Mouse (Mus musculus): ENCODE results near the gene Il21r.

Gene Il21r

GRCm38 (mm10) chr7:125603185-125603631 lies at the start of gene Il21r:
Gene Il21r (plus strand): TSS chr7:125603429.
- no peak for DNase-seq (ENCODE audit: low spot score in 2 of 2)

DNA sequence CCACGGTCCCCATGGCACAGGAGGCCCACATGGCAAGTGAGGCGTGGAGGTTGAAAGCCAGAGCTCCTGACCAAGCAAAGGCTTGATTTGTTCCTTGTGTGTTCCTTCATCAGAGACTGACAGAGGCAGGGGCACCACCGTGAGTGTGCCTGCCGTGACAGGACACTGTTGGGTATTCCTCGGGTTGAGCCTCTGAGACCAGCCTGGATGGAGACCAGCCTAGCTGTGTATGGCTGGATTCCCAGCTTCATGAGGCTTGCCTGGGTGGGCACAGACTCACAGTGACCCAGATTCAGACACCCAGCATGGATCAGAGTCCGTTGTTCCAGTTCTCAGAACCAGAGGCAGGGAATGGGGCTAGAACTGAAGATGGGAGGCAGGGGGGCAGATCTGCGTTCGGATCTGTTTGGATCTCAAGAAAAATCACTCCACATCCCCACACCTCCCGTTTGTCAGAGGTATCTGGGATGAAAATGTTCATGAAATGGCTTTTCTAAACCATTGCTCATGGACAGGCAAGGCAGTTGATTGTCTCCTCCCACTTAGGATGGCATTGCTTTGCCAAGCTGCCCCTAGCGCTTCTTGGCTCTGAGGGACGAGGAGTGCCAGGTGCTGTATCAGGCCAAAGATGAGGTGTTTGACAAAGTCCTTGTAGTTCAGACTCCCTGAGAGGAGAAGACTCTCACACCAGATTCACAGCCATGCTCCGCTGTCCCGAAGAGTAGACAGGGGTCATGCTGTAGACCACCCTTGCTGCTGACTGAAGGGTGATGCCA lies 49.4 kb upstream of the Il21r start:
- no peak for DNase-seq (ENCODE audit: low spot score in 2 of 2)

DNA sequence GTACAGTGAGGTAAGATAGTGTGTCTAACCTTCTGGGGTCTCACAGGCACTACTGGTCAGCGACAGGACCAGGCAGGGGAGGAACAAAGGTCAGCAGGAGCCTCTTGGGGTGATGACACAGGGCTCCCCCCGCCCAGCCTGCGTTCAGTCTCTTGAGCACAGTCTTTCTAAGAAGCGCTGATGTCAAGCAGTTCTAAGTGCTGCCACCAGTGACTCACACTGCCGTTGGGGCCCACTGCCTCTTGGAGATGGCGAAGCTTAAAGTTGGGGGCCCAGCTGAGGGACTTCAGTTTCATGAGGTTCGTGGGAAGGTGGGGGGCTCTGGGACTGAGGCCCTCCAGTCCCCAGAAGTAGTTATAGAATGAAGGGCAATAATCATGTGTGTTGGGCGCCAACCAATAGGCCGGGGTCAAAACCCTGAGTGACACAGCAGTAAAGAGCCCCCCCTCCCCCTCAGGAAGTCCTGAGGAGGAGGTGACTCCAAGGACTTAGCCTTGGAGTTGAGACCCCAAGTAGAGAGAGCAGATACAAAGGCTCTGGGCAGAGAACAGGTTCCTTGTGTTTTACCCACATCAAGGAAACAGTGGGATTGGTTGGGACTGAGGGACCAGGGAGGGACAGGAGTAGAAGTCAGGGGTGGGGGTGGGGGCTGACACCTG lies 48.6 kb upstream of the Il21r start:
- no peak for DNase-seq (ENCODE audit: low spot score in 2 of 2)

- no peak for DNase-seq (ENCODE audit: low spot score in 2 of 2)
Measured at GRCm38 (mm10) chr7:125555351-125555872, 47.8 kb upstream of the Il21r start.

GRCm38 (mm10) chr7:125556096-125556495 lies 47.1 kb upstream of the Il21r start:
- DNase-seq (ENCODE audit: low spot score in 2 of 2) = no peak

GRCm38 (mm10) chr7:125556865-125557264 lies 46.4 kb upstream of the Il21r start:
- DNase-seq (ENCODE audit: low spot score in 2 of 2) = no peak

DNA sequence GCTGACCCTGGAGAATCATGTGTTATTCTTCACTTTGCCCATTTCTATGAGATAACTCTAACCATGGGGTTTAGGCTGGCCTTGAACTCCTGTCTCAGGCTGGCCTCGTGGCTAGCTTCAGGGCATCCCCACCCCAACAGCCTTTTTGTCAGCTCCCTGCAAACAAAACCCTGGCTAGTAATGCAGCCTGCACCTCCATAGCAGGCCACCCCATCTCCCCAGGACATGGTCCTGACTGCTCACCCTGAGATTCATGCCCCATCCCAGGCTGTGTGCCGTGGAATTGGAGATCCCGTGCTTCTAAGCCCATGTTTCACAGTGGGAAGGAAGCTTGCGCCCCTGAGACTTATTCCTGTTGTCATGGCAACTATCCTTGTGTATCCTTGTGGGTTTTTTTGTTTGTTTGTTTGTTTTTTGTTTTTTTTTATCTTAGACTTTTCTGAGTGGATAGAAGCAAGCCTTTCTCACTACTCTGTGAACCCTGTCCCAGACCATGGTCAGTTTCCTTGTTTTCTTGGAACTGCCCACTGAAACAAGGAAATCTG lies 44.8 kb upstream of the Il21r start:
- DNase-seq (ENCODE audit: low spot score in 2 of 2) = no peak

- no peak for DNase-seq (ENCODE audit: low spot score in 2 of 2)
Measured at GRCm38 (mm10) chr7:125558997-125559396, 44.2 kb upstream of the Il21r start.

DNA sequence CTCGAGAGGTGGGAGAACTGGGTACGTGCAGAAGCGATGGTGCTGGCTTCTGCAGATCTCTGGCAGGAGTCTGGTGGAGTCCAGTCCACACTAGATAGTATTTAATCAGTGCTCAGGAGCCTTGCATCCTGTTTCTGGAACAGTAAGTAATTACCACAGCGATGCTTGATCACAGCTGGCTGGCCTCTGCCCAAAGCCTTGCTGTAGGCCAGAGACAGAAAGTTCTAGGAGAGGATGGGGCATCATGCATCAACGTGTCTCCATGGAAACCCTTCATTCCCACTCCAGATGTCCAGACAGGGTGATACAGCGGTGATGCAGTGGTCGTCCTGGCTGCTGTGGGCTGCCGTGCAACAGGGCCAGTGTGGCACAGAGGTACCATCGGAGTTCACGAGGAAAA lies 43.7 kb upstream of the Il21r start:
- DNase-seq (ENCODE audit: low spot score in 2 of 2) = no peak

GRCm38 (mm10) chr7:125560146-125560785 lies 43.0 kb upstream of the Il21r start:
- DNase-seq (ENCODE audit: low spot score in 2 of 2) = no peak

DNA sequence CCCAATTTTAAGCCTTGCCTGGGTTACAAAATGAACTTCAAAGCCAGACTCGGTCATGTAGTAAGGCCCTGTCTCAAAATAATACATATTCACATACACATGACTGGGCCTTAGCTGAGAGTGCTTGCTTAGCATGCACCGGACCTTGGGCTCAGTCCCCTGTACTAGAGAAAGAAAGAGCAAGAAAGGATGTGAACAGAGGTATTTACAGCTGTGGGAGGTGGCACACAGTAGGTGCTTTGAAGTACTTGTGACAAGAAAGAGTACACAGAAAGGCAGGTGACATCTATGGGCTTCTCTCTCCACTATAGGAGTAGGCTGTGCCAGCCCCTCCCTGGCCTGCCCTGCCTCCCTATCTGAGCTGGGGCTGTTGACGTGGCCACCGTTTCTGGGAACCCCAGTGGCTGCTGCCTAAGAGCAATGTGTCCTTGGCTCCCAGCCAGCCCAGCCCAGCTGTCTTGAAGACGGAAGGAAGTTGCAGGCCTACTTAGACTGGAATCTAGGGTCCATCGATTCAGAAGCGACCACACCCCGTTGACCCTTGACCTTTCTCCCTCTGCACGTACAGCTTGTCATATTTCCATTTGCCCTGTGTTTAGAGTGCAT lies 42.0 kb upstream of the Il21r start:
- peak; percentile 30 to 55 for DNase-seq (ENCODE audit: low spot score in 2 of 2)

- DNase-seq (ENCODE audit: low spot score in 2 of 2) = no peak
Measured at GRCm38 (mm10) chr7:125562413-125562812, 40.8 kb upstream of the Il21r start.

DNA sequence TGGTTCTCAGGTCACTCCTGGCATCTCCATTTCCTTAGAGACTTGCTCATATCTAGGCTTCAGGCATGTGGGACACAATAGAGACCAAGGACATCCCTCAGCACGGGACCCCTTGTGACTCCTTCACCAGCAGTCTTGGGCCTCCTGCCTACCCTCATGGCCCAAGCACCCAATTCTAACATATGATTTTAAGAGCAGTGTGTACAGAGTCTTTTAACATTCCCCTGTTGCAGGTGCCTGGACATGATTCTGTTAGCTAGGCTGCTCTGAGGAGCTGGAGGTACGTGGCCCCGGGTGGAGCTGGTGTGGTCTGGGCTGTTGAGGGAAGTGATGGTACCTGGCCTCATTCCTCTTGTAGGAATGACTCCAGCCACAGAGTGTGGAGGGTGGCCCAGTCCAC lies 40.1 kb upstream of the Il21r start:
- DNase-seq (ENCODE audit: low spot score in 2 of 2) = no peak

DNA sequence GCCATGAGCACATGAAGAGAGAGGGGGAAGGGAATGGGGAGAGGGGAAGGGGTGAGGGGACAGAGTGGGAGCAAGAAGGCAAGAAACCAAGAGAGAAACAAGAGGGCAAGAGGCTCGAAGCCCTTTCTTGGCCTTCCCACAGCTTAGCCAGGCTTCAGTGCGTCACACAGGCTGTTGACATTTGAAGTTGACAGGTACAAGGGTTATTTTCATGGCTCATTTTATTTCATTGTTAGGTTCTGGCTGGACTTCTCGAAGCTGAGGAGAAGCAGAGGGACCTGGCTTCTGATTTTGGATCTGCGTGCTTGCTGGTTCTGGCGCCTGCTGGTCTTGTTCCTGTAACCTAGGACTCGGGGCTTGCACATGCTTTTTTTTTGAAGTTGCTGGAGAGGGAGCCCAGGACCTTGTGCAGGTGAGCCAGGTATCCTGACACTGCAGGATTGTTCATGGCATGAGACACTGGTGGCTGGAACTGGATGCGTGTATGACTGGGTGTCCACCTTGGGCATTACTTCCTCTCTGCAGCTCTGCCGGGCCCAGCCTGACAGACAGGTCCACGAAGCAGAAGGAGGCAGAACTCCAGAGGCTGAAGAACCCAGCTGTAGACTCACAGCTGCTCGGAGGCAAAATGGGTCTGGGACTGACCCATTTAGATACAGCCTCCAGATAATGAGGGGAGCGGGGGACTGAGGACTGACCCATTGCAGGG lies 38.8 kb upstream of the Il21r start:
- no peak for DNase-seq (ENCODE audit: low spot score in 2 of 2)

DNA sequence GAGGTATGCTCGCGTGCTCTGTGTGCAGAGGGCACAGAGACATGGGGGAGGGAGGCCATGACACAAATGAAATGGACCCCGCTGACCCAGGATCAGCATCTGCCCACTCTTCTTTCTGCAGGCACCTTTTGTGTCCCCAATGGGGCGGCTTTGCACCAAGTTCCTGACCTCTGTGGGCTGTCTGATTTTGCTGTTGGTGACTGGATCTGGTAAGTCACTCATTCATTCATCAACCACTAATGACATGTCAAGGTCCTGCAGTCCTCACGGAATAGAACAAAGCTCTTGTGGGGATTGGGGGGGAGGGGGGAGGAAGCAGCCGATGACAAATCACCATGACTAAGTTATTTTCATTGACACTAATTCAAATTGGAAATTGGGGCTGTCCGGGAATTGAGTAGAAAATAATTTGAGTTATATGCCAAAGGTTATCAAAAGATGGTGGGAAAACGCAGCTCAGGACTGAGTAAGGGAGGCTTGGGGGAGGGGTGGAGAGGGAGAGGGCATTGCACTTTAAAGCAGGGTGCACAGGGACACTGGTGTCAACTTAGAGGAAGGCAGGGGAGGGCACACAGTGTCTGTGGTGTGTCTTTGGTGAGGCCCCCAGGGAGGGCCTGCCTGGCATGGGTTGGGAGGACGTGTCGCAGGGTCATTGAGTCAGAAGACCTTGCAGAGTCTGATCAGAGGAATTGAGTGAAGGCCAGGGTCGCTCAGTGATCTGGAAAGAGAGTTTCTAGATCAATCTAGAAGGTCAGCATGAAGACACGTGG lies 37.5 kb upstream of the Il21r start:
- no peak for DNase-seq (ENCODE audit: low spot score in 2 of 2)

DNA sequence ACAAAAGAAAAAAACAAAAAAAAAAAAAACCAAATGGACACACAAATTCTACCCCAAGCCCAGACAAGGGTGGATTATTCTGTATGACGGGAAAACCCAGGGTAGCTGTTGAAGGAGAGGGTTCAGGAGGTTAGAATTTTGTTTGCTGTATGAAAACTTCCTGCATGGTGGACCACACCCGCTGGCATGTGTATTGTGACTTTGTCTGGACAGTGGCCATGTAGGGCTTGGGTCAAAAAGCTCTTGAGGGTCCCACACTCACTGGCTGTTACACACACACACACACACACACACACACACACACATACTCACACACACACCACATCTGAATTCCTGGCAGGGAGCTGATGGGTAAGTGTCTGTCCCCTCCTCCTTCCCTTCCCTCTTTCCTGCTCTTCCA lies 36.8 kb upstream of the Il21r start:
- no peak for DNase-seq (ENCODE audit: low spot score in 2 of 2)

DNA sequence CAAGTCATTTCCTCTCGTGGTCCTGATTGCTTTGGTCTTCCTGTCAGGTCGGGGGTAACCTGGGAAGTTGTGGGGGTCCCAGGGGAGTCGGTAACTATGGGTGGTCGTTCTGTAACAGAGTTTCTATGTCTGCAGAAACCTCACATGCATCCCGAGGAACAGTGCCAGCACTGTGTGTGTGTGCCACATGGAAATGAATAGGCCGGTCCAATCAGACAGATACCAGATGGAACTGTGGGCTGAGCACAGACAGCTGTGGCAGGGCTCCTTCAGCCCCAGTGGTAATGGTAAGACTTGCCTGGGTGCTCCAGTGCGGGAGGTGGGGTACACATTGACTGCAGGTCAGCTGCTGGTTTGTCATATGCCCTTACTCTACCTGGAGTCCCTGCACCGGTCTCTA lies 34.3 kb upstream of the Il21r start:
- no peak for DNase-seq (ENCODE audit: low spot score in 2 of 2)

DNA sequence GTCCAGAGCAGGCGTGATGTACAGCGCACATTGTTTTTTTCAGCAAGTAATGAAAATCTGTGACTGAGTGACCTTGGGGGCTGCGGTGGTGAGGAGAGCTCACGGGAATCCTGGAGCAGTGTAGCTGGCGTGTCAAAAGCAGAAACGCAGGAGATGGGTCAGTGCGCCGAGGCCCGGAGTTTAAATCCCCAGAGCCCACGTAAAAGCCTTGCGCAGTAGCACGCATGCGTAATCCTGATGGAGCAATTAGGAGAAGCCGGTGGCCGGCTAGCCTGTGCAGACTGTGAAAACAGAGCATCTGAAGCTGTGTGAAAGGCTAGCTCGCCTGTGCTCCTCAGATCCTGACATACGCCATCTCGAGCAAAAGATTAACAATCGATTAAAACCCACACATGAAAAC lies 31.3 kb upstream of the Il21r start:
- no peak for DNase-seq (ENCODE audit: low spot score in 2 of 2)

GRCm38 (mm10) chr7:125572737-125573136 lies 30.5 kb upstream of the Il21r start:
- no peak for DNase-seq (ENCODE audit: low spot score in 2 of 2)

DNA sequence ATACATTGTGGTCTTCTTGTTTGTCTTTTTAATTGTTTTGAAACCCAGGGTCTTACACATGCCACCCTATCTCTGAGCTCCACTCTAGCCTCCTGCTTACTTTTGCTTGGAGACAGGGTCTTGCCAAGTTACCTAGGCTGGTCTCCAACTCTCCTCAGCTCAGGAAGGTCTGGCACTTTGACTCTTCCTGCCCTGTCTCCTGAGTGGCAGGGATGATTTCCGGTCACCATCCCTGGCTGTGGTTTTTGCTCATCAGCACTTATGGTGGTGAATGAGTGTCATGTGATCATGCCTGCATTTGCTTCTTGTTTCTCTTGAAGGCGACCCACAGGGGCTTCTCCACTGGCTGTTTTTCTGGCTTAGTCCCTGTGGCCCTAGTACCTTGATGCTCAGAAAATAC lies 29.4 kb upstream of the Il21r start:
- DNase-seq (ENCODE audit: low spot score in 2 of 2) = no peak

GRCm38 (mm10) chr7:125574832-125575231 lies 28.4 kb upstream of the Il21r start:
- DNase-seq (ENCODE audit: low spot score in 2 of 2) = no peak
